Mouse (Mus musculus): ENCODE data around the gene Kcnma1. TPM values are rescaled to one million over a fixed set of nuclear protein-coding genes. Genes with fewer than 3 reads are reported as not detected.

Gene Kcnma1
- total RNA-seq (2014; fragmentation: Nextera tagmentation): not detected in 2 replicates
- total RNA-seq (2017): not detected in 2 replicates

- no peak for ATAC-seq (replicated peaks; ENCODE audit: poor library complexity, severe bottlenecking)
Observed at GRCm38 (mm10) chr14:24014391-24014790, at the start of gene Kcnma1. Gene Kcnma1 (minus strand): TSS chr14:24014491.

- ATAC-seq (replicated peaks; ENCODE audit: poor library complexity, severe bottlenecking): no peak; the same call in 1 of the 2 replicates
Observed at GRCm38 (mm10) chr14:24059747-24060146, 45.5 kb upstream of the Kcnma1 start.

GRCm38 (mm10) chr14:24059287-24059686 lies 45.0 kb upstream of the Kcnma1 start:
- ATAC-seq (replicated peaks; ENCODE audit: poor library complexity, severe bottlenecking): no peak

GRCm38 (mm10) chr14:24051821-24052220 lies 37.5 kb upstream of the Kcnma1 start:
- no peak for ATAC-seq (replicated peaks; ENCODE audit: poor library complexity, severe bottlenecking)

GRCm38 (mm10) chr14:24036609-24037008 lies 22.3 kb upstream of the Kcnma1 start:
- no peak for ATAC-seq (replicated peaks; ENCODE audit: poor library complexity, severe bottlenecking)

- no peak for ATAC-seq (replicated peaks; ENCODE audit: poor library complexity, severe bottlenecking)
Observed at GRCm38 (mm10) chr14:24036208-24036535, 21.9 kb upstream of the Kcnma1 start.

GRCm38 (mm10) chr14:24035486-24036207 lies 21.4 kb upstream of the Kcnma1 start:
- ATAC-seq (replicated peaks; ENCODE audit: poor library complexity, severe bottlenecking): no peak

GRCm38 (mm10) chr14:24032876-24033389 lies 18.6 kb upstream of the Kcnma1 start:
- no peak for ATAC-seq (replicated peaks; ENCODE audit: poor library complexity, severe bottlenecking)

GRCm38 (mm10) chr14:24032201-24032600 lies 17.9 kb upstream of the Kcnma1 start:
- ATAC-seq (replicated peaks; ENCODE audit: poor library complexity, severe bottlenecking): no peak

GRCm38 (mm10) chr14:24020718-24021117 lies 6.4 kb upstream of the Kcnma1 start:
- no peak for ATAC-seq (replicated peaks; ENCODE audit: poor library complexity, severe bottlenecking)

- no peak for ATAC-seq (replicated peaks; ENCODE audit: poor library complexity, severe bottlenecking)
Observed at GRCm38 (mm10) chr14:24009978-24010377, 4.3 kb downstream of the Kcnma1 start.

- ATAC-seq (replicated peaks; ENCODE audit: poor library complexity, severe bottlenecking): no peak
Observed at GRCm38 (mm10) chr14:24008252-24008651, 6.0 kb downstream of the Kcnma1 start.

GRCm38 (mm10) chr14:24006276-24006675 lies 8.0 kb downstream of the Kcnma1 start:
- ATAC-seq (replicated peaks; ENCODE audit: poor library complexity, severe bottlenecking): no peak

- no peak for ATAC-seq (replicated peaks; ENCODE audit: poor library complexity, severe bottlenecking)
Observed at GRCm38 (mm10) chr14:24004471-24005271, 9.6 kb downstream of the Kcnma1 start.

- no peak for ATAC-seq (replicated peaks; ENCODE audit: poor library complexity, severe bottlenecking)
Observed at GRCm38 (mm10) chr14:24003450-24004381, 10.6 kb downstream of the Kcnma1 start.

- no peak for ATAC-seq (replicated peaks; ENCODE audit: poor library complexity, severe bottlenecking)
Observed at GRCm38 (mm10) chr14:24002647-24003046, 11.6 kb downstream of the Kcnma1 start.

- ATAC-seq (replicated peaks; ENCODE audit: poor library complexity, severe bottlenecking): no peak
Observed at GRCm38 (mm10) chr14:23997912-23998311, 16.4 kb downstream of the Kcnma1 start.

GRCm38 (mm10) chr14:23995831-23996230 lies 18.5 kb downstream of the Kcnma1 start:
- ATAC-seq (replicated peaks; ENCODE audit: poor library complexity, severe bottlenecking): no peak

- ATAC-seq (replicated peaks; ENCODE audit: poor library complexity, severe bottlenecking): no peak
Observed at GRCm38 (mm10) chr14:23990871-23991270, 23.4 kb downstream of the Kcnma1 start.

- no peak for ATAC-seq (replicated peaks; ENCODE audit: poor library complexity, severe bottlenecking)
Observed at GRCm38 (mm10) chr14:23989696-23990095, 24.6 kb downstream of the Kcnma1 start.
